Mouse (Mus musculus) hindbrain, embryonic 16.5 days (tissue): ENCODE data around the gene Tchp. TPM values are rescaled to one million over a fixed set of nuclear protein-coding genes. Genes with fewer than 3 reads are reported as not detected.

ENCODE experiments used
- ATAC-seq: fragments of 200-750 bp; cut with Nextera tagmentation; 2 replicates; pipeline ENCODE4 v1.8.0; 2017; ENCODE audit warnings: moderate TSS enrichment, moderate library complexity
- H3K27ac ChIP-seq: fragments of 300-500 bp; sonication (generic); 2 replicates; pipeline ENCODE4 v1.5.1; 2014; ENCODE audit warnings: low read depth, mild to moderate bottlenecking, control low read depth, low read length, moderate library complexity
- H3K27me3 ChIP-seq: fragments of 300-500 bp; sonication (generic); replicated peaks from 2 replicates; pipeline ENCODE4 v1.6.1; 2014; ENCODE audit warnings: low read length; ENCODE audit not compliant: control insufficient read depth, insufficient read depth
- H3K36me3 ChIP-seq: fragments of 300-500 bp; sonication (generic); 2 replicates; pipeline ENCODE4 v1.6.1; 2014; ENCODE audit warnings: mild to moderate bottlenecking, low read length, moderate library complexity, mixed read lengths; ENCODE audit not compliant: control insufficient read depth, insufficient read depth
- H3K4me1 ChIP-seq: fragments of 300-500 bp; sonication (generic); 2 replicates; pipeline ENCODE4 v1.6.1; 2014; ENCODE audit warnings: low read depth, low read length; ENCODE audit not compliant: control insufficient read depth, insufficient read depth
- H3K4me2 ChIP-seq: fragments of 300-500 bp; sonication (generic); 2 replicates; pipeline ENCODE4 v1.6.1; 2014; ENCODE audit warnings: mild to moderate bottlenecking, low read length, control low read depth, moderate library complexity
- H3K4me3 ChIP-seq: fragments of 300-500 bp; sonication (generic); 2 replicates; pipeline ENCODE4 v1.5.1; 2014; ENCODE audit warnings: mild to moderate bottlenecking, low read length, control low read depth, moderate library complexity
- H3K9ac ChIP-seq: fragments of 300-500 bp; sonication (generic); 2 replicates; pipeline ENCODE4 v1.6.1; 2014; ENCODE audit warnings: low read depth, mild to moderate bottlenecking, control low read depth, low read length, moderate library complexity
- H3K9me3 ChIP-seq: fragments of 300-500 bp; sonication (generic); 2 replicates; pipeline ENCODE4 v1.6.1; 2014; ENCODE audit warnings: mild to moderate bottlenecking, low read length, moderate library complexity; ENCODE audit not compliant: control insufficient read depth
- WGBS: fragments of 180-500 bp; shearing (Covaris S2); extraction: QIAGEN DNeasy Blood & Tissue Kit; methylation state at CpG from one replicate; pipeline ENCODE4 v1.1.7; 2014; 5-methylcytosine and 5-hydroxymethylcytosine counted together
- polyA plus RNA-seq: library from polyadenylated mRNA; unstranded; fragments of >200 nt; fragmentation: Nextera tagmentation; extraction: Ambion mirVana; gene quantifications from 2 replicates; pipeline ENCODE4 v1.2.1, GENCODE M21; 2015

Tchp gene
- polyA plus RNA-seq, 1 experiment from 2014 or later = 16.9 TPM

- peaks cover 7% of the 10 kb centered on the region for H3K36me3 ChIP-seq
- H3K4me2 ChIP-seq = no peak overlapping the region
- no peak overlapping the region for H3K4me3 ChIP-seq
- peaks cover 1% of the 10 kb centered on the region for H3K4me1 ChIP-seq
- H3K9me3 ChIP-seq = no peaks in the 10 kb centered on the region
- no peak overlapping the region for H3K9ac ChIP-seq
- WGBS = 78% methylated on average over 8 of the region's 8 CpGs
- no peak for ATAC-seq
- no peaks in the 10 kb centered on the region for H3K27me3 ChIP-seq
- H3K27ac ChIP-seq = no peak overlapping the region
Measured at GRCm38 (mm10) chr5:114674594-114674993, 33.0 kb upstream of the Tchp start.

- 58% methylated on average over 17 of the region's 17 CpGs for WGBS
- Histone ChIP-seq H3K9me3 (no peaks in the 10 kb centered on the region), H3K9ac (no peak overlapping the region), H3K4me3 (no peak overlapping the region), H3K27me3 (no peaks in the 10 kb centered on the region), H3K4me1 (peaks cover 7% of the 10 kb centered on the region), H3K27ac (no peak overlapping the region), H3K36me3 (peaks cover 7% of the 10 kb centered on the region), H3K4me2 (no peak overlapping the region)
- ATAC-seq = peak; percentile 79; the same call in 1 of the 2 replicates
Measured at GRCm38 (mm10) chr5:114679841-114680591, 27.5 kb upstream of the Tchp start.

GRCm38 (mm10) chr5:114680676-114681285, 26.8 kb upstream of the Tchp start:
- 81% methylated on average over 19 of the region's 19 CpGs for WGBS
- no peaks in the 10 kb centered on the region for H3K9me3 ChIP-seq
- H3K27me3 ChIP-seq = no peaks in the 10 kb centered on the region
- no peak overlapping the region for H3K4me3 ChIP-seq
- no peak overlapping the region for H3K27ac ChIP-seq
- ATAC-seq = no peak
- H3K36me3 ChIP-seq = peaks cover 7% of the 10 kb centered on the region
- peaks cover 7% of the 10 kb centered on the region for H3K4me1 ChIP-seq
- H3K9ac ChIP-seq = no peak overlapping the region
- H3K4me2 ChIP-seq = no peak overlapping the region

GRCm38 (mm10) chr5:114681717-114682116, 25.8 kb upstream of the Tchp start:
- no peaks in the 10 kb centered on the region for H3K9me3 ChIP-seq
- peaks cover 3% of the 10 kb centered on the region for H3K36me3 ChIP-seq
- WGBS = 82% methylated on average over 8 of the region's 8 CpGs
- no peak overlapping the region for H3K4me3 ChIP-seq
- H3K27ac ChIP-seq = no peak overlapping the region
- H3K9ac ChIP-seq = no peak overlapping the region
- H3K4me1 ChIP-seq = peaks cover 7% of the 10 kb centered on the region
- H3K4me2 ChIP-seq = no peak overlapping the region
- H3K27me3 ChIP-seq = no peaks in the 10 kb centered on the region
- no peak for ATAC-seq

GRCm38 (mm10) chr5:114685986-114686385, 21.6 kb upstream of the Tchp start:
- ATAC-seq = no peak
- no peak overlapping the region for H3K4me3 ChIP-seq
- H3K4me2 ChIP-seq = no peak overlapping the region
- H3K4me1 ChIP-seq = peaks cover 17% of the 10 kb centered on the region
- no peaks in the 10 kb centered on the region for H3K27me3 ChIP-seq
- WGBS = 92% methylated on average over 5 of the region's 5 CpGs
- H3K36me3 ChIP-seq = no peaks in the 10 kb centered on the region
- H3K27ac ChIP-seq = no peak overlapping the region
- H3K9ac ChIP-seq = no peak overlapping the region
- H3K9me3 ChIP-seq = no peaks in the 10 kb centered on the region

- 74% methylated on average over 7 of the region's 7 CpGs for WGBS
- H3K36me3 ChIP-seq = no peaks in the 10 kb centered on the region
- H3K9ac ChIP-seq = no peak overlapping the region
- H3K27ac ChIP-seq = no peak overlapping the region
- H3K4me1 ChIP-seq = peaks cover 18% of the 10 kb centered on the region
- no peak overlapping the region for H3K4me3 ChIP-seq
- ATAC-seq = no peak
- H3K27me3 ChIP-seq = no peaks in the 10 kb centered on the region
- no peaks in the 10 kb centered on the region for H3K9me3 ChIP-seq
- H3K4me2 ChIP-seq = no peak overlapping the region
Measured at GRCm38 (mm10) chr5:114686726-114687210, 20.8 kb upstream of the Tchp start.

GRCm38 (mm10) chr5:114687901-114688300, 19.7 kb upstream of the Tchp start:
- Histone ChIP-seq H3K9me3 (no peaks in the 10 kb centered on the region), H3K27me3 (no peaks in the 10 kb centered on the region), H3K4me2 (no peak overlapping the region), H3K4me1 (peaks cover 18% of the 10 kb centered on the region), H3K27ac (no peak overlapping the region), H3K4me3 (no peak overlapping the region), H3K36me3 (no peaks in the 10 kb centered on the region), H3K9ac (no peak overlapping the region)
- no peak for ATAC-seq

GRCm38 (mm10) chr5:114688703-114689102, 18.9 kb upstream of the Tchp start:
- H3K27me3 ChIP-seq = no peaks in the 10 kb centered on the region
- no peaks in the 10 kb centered on the region for H3K36me3 ChIP-seq
- peak overlapping the region; percentile 21; the same call in 1 of the 2 replicates for H3K4me2 ChIP-seq
- WGBS = 79% methylated on average over 13 of the region's 13 CpGs
- H3K4me1 ChIP-seq = peaks cover 18% of the 10 kb centered on the region
- no peaks in the 10 kb centered on the region for H3K9me3 ChIP-seq
- H3K27ac ChIP-seq = no peak overlapping the region
- H3K4me3 ChIP-seq = no peak overlapping the region
- ATAC-seq = no peak
- H3K9ac ChIP-seq = no peak overlapping the region

GRCm38 (mm10) chr5:114689700-114690366, 17.7 kb upstream of the Tchp start:
- no peak overlapping the region for H3K27ac ChIP-seq
- no peak for ATAC-seq
- peak overlapping the region; percentile 91 for H3K9ac ChIP-seq
- no peaks in the 10 kb centered on the region for H3K27me3 ChIP-seq
- peaks cover 18% of the 10 kb centered on the region for H3K4me1 ChIP-seq
- peak overlapping the region; percentile 66 for H3K4me3 ChIP-seq
- WGBS = 14% methylated on average over 16 of the region's 16 CpGs
- H3K4me2 ChIP-seq = peak overlapping the region; percentile 82
- H3K36me3 ChIP-seq = no peaks in the 10 kb centered on the region
- H3K9me3 ChIP-seq = no peaks in the 10 kb centered on the region
